Mouse (Mus musculus) regulatory T cell (primary cell): ENCODE results near the gene Ppp2r5e.
"Not testable (repeated sequence)": the region's sequence is repeated elsewhere in the genome, so short reads cannot be mapped to it uniquely, and the experiment has no call there.

Experiments
- in situ Hi-C: fragments of 300-600 bp; cut with MboI, MseI; formaldehyde crosslinking; loops from one replicate; pipeline ENCODE4 v1.15.1; 2025; ENCODE audit warnings: high pct_unique_total_duplicates

The Ppp2r5e gene

GRCm38 (mm10) chr12:75492148-75492547, 103.9 kb downstream of the Ppp2r5e start:
- in situ Hi-C loops: not testable (repeated sequence)

- in situ Hi-C loops: loop anchor here (10.0 kb wide), 1 partner anchor 87 kb away; no protein-coding TSS in a partner anchor
Measured at GRCm38 (mm10) chr12:75487500-75487899, 108.5 kb downstream of the Ppp2r5e start.

DNA sequence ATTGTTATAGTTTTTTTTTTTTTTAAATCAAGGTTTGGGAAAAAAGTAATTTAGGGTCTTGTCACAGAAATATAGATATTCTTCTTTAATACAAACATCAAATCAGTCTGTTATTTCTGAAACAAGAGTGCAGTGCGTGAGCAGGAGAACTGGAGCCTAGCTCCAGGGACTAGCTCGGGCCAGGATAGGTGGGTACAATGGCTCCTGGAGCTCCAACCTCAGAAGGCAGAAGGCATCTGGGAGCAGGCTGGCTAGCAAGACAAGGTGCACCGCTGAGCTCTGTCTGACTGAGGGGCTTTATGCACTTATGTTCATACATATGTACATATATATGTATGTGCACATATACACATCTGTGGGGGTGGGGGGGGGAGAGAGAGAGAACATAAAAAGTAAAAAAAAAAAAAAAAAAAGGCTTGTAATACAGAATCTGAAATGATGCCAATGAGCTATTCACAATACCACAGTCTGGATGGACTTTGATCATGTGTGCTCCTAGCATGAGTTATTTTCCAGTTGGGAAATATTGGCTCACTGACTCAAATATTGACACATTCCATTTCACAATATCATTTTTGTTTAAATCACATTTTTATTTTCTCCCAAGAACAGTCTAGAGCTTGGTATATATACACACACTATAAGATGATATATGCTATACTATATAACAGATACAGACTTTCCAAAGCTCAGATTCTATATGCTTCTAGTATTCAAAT, 109.3 kb downstream of the Ppp2r5e start:
- in situ Hi-C loops: loop anchor here (10.0 kb wide), 1 partner anchor 88 kb away; no protein-coding TSS in a partner anchor

GRCm38 (mm10) chr12:75482781-75483180, 113.3 kb downstream of the Ppp2r5e start:
- in situ Hi-C loops: loop anchor here (10.0 kb wide), 1 partner anchor 92 kb away; no protein-coding TSS in a partner anchor

DNA sequence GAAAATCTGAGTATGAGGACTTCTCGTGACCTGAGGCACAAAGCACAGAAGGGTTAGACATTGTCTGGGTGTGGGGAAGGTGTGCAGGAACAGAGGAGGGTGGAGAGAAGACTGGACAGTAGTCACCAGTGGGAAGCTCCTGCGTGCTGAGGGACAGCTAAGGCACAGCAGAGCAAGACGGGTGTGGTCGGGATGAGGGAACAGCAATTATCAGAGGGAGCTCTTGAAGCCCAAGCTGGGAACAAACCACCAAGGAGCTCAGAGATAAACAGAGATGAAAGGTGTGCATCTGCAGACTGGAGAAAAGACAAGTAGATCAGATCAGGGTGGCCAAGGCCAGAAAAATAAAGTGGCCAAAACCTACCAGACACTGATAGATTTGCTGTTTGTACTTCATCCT, 114.0 kb downstream of the Ppp2r5e start:
- in situ Hi-C loops: loop anchor here (10.0 kb wide), 1 partner anchor 93 kb away; no protein-coding TSS in a partner anchor

- in situ Hi-C loops: loop anchor here (10.0 kb wide), 1 partner anchor 95 kb away; no protein-coding TSS in a partner anchor
Measured at GRCm38 (mm10) chr12:75480031-75480430, 116.0 kb downstream of the Ppp2r5e start.

DNA sequence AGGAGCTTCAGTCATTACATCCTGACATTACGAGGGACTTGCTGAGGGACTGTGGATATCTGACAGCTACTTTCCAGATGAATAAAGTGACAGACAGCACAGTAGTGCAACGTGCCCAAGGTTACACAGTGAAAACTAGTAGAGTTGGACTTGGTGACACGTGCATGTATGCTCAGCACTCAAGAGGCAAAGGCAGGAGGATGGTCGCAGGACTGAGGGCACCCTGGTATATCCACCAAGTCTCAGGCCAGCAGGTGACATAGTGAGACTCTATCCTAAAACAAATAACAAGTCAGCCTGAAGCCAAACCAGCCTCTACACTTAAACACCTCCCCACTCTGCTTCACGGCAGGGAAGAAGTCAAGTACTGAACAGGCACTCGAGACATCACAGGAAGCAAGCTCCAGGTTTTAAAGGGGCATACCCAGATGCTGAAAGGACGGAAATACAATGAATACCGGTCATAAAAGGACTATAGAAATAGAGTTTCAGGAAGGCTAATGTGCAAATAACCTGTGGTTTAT, 116.6 kb downstream of the Ppp2r5e start:
- in situ Hi-C loops: no loop called here

- in situ Hi-C loops: no loop called here
Measured at GRCm38 (mm10) chr12:75478596-75478995, 117.4 kb downstream of the Ppp2r5e start.

DNA sequence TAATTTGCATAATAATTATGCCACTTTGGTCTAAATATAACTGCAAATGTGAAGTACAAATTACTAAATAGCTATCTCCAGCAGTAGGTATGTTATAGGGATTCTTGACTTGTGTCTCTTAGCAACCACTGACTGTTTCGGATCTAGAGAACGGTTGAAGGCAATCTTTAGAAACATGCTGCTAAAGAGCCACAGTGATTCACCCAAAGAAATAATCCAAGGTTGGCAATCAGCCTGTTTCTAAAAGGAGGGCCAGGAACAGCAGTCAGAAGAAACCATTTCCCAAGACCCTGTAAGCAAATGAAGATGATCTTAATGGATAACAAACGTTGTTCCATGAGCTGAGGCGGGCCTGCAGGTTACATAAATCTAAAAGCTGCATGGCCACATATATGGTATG, 117.9 kb downstream of the Ppp2r5e start:
- in situ Hi-C loops: no loop called here

DNA sequence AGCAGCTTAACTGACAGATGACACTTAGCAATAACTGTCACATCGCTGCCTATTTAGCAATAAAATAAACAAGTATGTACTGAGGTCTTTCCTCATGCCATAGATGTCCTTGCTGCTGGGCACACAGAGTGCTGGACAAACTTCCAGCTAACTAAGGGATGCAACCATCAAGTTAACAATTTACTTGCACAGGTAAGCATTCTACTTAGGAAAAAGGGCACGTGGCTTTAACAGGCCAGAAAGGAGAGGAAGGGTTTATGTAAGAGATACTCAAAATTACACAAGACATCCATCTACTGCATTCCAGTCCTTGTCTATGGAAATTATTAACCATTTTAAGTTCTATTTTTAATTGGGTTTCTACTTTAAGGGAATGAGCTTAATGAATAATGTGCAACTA, 123.0 kb downstream of the Ppp2r5e start:
- in situ Hi-C loops: loop anchor here (25.0 kb wide), 1 partner anchor 289 kb away; no protein-coding TSS in a partner anchor

DNA sequence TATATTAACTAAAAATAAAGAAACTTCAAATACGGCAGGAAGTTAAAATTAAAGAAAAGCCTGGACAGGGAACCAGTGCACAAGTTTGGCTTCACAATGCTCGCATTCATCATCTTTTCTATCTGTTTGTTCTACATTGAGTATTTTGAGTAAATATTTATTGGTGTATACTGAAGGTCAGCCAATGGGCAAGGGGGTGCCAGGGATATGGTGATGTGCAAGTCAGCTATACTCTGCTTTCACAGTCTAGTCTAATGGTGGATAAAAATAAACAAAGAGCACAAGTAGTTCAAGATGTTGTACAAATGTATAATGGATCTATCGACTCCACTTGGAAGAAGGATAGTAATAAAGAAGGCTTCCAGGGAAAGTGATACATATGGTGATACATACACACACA, 123.9 kb downstream of the Ppp2r5e start:
- in situ Hi-C loops: loop anchor here (25.0 kb wide), 1 partner anchor 290 kb away; no protein-coding TSS in a partner anchor

- in situ Hi-C loops: loop anchor here (5.0 to 25.0 kb wide), 3 partner anchors 89 to 294 kb away; no protein-coding TSS in a partner anchor
Measured at GRCm38 (mm10) chr12:75467814-75468213, 128.2 kb downstream of the Ppp2r5e start.

DNA sequence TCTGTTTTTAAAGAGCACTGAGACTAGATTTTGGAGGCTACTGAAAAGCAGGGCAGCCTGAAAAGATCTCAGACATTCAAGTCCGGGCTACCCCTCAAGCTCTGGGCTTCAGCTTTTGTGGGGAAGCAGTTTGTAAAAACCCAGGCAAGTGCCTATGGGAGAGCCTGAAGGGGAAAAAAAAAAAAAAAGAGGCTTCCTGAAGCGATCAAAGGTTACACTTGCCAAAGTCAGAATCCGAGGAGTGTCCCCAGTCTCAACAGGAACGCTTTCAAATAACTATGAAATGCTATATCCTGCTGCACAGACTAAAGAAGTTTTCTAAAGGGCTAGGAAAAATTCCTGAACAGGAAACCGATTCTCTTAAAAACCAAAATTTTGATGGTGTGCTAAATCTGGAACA, 128.9 kb downstream of the Ppp2r5e start:
- in situ Hi-C loops: loop anchor here (5.0 to 25.0 kb wide), 3 partner anchors 90 to 295 kb away; no protein-coding TSS in a partner anchor

DNA sequence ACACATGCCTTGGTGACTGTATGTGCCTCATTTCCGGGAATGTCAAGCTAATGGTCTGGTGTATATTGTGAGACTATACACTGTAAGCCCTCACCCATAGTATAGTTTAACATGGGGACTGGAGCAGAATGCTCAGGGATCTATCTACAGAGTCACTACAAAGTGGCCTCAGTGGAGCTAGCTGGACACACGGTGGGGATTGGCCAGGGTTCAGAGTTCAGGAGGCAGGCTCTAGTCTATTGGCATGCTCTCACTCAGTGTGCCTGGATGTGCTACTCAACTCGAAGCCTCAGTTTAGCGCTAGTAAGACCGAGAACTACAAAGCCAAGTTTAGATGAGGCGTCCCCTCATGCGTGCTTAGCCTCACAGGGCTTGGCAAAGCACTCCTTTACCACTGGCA, 129.8 kb downstream of the Ppp2r5e start:
- in situ Hi-C loops: loop anchor here (5.0 to 25.0 kb wide), 3 partner anchors 91 to 296 kb away; no protein-coding TSS in a partner anchor

DNA sequence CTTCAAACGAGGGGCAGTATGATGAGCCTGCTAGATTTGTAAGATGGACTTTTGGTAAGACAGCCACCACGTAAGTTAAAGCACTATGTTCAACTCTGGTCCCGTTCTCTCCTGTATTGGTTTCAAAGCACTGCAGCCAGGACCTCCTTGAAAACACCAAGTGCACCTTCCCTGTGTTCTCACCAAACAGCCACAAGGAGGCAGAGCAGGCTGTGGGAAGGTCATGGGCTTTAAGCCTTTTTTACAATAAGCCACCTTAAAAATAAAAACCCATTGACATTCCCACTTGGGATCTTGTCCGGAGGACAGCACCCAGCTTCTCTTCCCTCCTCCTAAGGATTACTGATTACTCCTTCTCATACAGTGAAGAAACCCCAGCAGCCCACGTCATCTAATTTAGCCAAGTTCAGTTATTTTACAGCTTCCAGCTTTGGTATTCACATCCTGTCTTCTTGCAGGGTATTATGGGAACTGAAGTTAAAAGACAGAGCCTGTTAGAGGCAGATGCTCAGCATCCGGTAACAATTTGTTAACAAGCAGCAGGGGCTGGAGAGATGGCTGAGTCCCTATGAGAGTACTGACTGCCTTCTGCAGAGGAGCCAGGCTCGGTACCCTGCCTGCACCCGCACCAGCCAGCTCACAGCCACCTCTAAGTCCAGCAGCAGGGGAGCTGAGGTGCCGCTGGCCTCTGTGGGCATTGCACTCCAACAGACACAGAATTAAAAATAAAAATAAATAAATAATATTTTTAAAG, 131.9 kb downstream of the Ppp2r5e start:
- in situ Hi-C loops: loop anchor here (25.0 kb wide), 1 partner anchor 298 kb away; no protein-coding TSS in a partner anchor

GRCm38 (mm10) chr12:75460561-75460960, 135.5 kb downstream of the Ppp2r5e start:
- in situ Hi-C loops: loop anchor here (25.0 kb wide), 1 partner anchor 302 kb away; no protein-coding TSS in a partner anchor

DNA sequence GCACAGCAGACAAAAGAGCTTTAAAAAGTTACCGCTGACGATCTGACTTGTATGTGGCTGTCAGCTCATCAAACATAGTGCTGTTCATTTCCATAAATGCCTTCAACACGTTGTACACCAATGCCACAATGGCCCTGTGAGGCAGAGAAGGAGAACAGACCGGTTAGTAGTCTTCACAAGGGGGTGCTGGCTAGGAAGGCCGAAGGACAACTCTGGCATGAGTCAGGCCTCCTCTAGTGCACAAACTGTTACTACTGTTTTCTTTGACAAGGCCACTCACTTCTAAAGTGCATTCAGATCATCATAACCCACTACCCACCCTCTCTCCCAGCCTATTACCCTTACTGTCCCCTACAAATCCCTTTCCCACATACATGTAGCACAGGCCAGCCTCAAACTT, 136.4 kb downstream of the Ppp2r5e start:
- in situ Hi-C loops: loop anchor here (25.0 kb wide), 1 partner anchor 303 kb away; no protein-coding TSS in a partner anchor

- in situ Hi-C loops: loop anchor here (25.0 kb wide), 1 partner anchor 309 kb away; no protein-coding TSS in a partner anchor
Measured at GRCm38 (mm10) chr12:75453441-75453840, 142.6 kb downstream of the Ppp2r5e start.

DNA sequence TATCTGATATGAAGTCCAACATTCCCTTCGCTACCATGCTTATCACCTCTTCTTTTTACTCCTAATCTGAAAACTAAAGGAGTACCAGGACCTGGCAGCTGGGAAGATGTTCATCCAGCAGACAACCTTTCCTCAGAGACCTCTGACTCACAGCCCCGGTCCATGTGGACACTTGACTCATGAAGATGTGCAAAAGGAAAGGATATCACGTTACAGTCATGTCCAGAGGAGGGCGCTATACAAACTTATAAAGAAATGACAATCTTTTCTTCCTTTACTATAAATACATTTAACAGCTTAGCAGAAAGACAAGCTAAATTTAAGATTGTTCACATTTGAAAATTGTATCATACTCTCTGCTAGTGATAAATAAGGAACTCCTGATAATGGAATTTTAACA, 143.0 kb downstream of the Ppp2r5e start:
- in situ Hi-C loops: loop anchor here (25.0 kb wide), 1 partner anchor 309 kb away; no protein-coding TSS in a partner anchor

GRCm38 (mm10) chr12:75450592-75450991, 145.5 kb downstream of the Ppp2r5e start:
- in situ Hi-C loops: loop anchor here (25.0 kb wide), 1 partner anchor 312 kb away; no protein-coding TSS in a partner anchor

DNA sequence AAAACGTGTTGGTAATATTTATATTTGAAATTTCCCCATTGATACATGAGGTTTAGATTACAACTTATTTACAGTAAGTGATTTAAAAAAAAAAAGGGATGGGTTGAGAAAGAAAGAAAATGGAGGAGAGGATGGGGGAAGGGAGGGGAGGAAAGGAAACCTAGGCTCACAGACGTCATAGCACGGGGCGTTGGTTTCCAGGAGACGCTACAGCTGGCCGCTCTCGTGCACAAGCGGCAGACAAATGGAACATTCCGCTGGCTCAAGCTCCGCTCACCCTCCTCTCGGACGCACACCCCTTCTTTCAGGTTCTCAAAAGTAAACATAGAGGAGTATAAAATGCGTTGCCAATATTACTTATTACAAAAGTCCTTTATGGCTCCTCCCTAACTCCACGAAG, 146.0 kb downstream of the Ppp2r5e start:
- in situ Hi-C loops: loop anchor here (25.0 kb wide), 1 partner anchor 312 kb away; no protein-coding TSS in a partner anchor
